Mouse (Mus musculus): ENCODE data around the gene Gm11938. TPM values are rescaled to one million over a fixed set of nuclear protein-coding genes. Genes with fewer than 3 reads are reported as not detected.
"Not testable (repeated sequence)": the region's sequence is repeated elsewhere in the genome, so short reads cannot be mapped to it uniquely, and the experiment has no call there.

Gene Gm11938
- total RNA-seq (2014; rRNA removed) (not detected in 2 replicates), polyA plus RNA-seq (2015; fragmentation: Nextera tagmentation; extraction: Ambion mirVana) (not detected in 2 replicates)

- WGBS = 92% methylated on average over 1 of the region's 1 CpGs
- not testable (repeated sequence) for H3K4me3 ChIP-seq (ENCODE audit: low read depth, low read length); H3K4me1 ChIP-seq (ENCODE audit: insufficient read depth); H3K27me3 ChIP-seq (ENCODE audit: insufficient read depth, low read length); H3K36me3 ChIP-seq (ENCODE audit: insufficient read depth); H3K4me2 ChIP-seq (ENCODE audit: low read depth); H3K9me3 ChIP-seq (ENCODE audit: low read length); DNase-seq; ATAC-seq; H3K9ac ChIP-seq; H3K27ac ChIP-seq (ENCODE audit: low read depth, low read length)
Observed at GRCm38 (mm10) chr11:99603208-99603607, at the start of gene Gm11938. Gene Gm11938, minus strand, starts transcription at chr11:99603308.

GRCm38 (mm10) chr11:99650136-99650535 is 47.0 kb upstream of the Gm11938 start, which contains the start of gene Gm11555:
Gene Gm11555, minus strand, starts transcription at chr11:99650236.
- 87% methylated on average over 2 of the region's 2 CpGs for WGBS
- TF ChIP-seq CTCF (IDR thresholded peaks at IDR 0.05; ENCODE audit: low read depth) = no peak
- no peak for ATAC-seq

GRCm38 (mm10) chr11:99646444-99646843 is 43.3 kb upstream of the Gm11938 start:
- Histone ChIP-seq H3K27me3 (ENCODE audit: insufficient read depth, low read length) (no peaks in the 10 kb centered on the region), H3K36me3 (ENCODE audit: insufficient read depth) (no peaks in the 10 kb centered on the region), H3K9ac (no peak overlapping the region), H3K4me2 (ENCODE audit: low read depth) (no peak overlapping the region), H3K4me1 (ENCODE audit: insufficient read depth) (no peaks in the 10 kb centered on the region), H3K27ac (ENCODE audit: low read depth, low read length) (no peak overlapping the region), H3K9me3 (ENCODE audit: low read length) (no peaks in the 10 kb centered on the region), H3K4me3 (ENCODE audit: low read depth, low read length) (no peak overlapping the region)
- ATAC-seq (no peak), DNase-seq (peak; percentile 17)
- WGBS = 70% methylated on average over 15 of the region's 15 CpGs
- TF ChIP-seq CTCF (IDR thresholded peaks at IDR 0.05; ENCODE audit: low read depth) = no peak

More at GRCm38 (mm10) chr11:99650136-99650535, 47.0 kb upstream of the Gm11938 start, which contains the start of gene Gm11555:
- Histone ChIP-seq H3K4me3 (ENCODE audit: low read depth, low read length) (no peak within 1 kb of the TSS), H3K27ac (ENCODE audit: low read depth, low read length) (no peak within 1 kb of the TSS), H3K9me3 (ENCODE audit: low read length) (no peaks in the 10 kb centered on the region), H3K27me3 (ENCODE audit: insufficient read depth, low read length) (no peaks in the 10 kb centered on the region), H3K36me3 (ENCODE audit: insufficient read depth) (no peaks in the 10 kb centered on the region), H3K4me1 (ENCODE audit: insufficient read depth) (no peaks in the 10 kb centered on the region), H3K9ac (no peak within 1 kb of the TSS), H3K4me2 (ENCODE audit: low read depth) (no peak within 1 kb of the TSS)
- DNase-seq = no peak

- no peak overlapping the region for H3K27ac ChIP-seq (ENCODE audit: low read depth, low read length)
- no peak for ATAC-seq
- H3K36me3 ChIP-seq (ENCODE audit: insufficient read depth) = no peaks in the 10 kb centered on the region
- WGBS = 47% methylated on average over 3 of the region's 3 CpGs
- no peak for TF ChIP-seq CTCF (IDR thresholded peaks at IDR 0.05; ENCODE audit: low read depth)
- H3K4me3 ChIP-seq (ENCODE audit: low read depth, low read length) = no peak overlapping the region
- peak; percentile 63 for DNase-seq
- H3K4me1 ChIP-seq (ENCODE audit: insufficient read depth) = no peaks in the 10 kb centered on the region
- no peaks in the 10 kb centered on the region for H3K27me3 ChIP-seq (ENCODE audit: insufficient read depth, low read length)
- no peak overlapping the region for H3K4me2 ChIP-seq (ENCODE audit: low read depth)
- H3K9me3 ChIP-seq (ENCODE audit: low read length) = no peaks in the 10 kb centered on the region
- no peak overlapping the region for H3K9ac ChIP-seq
Observed at GRCm38 (mm10) chr11:99644351-99644750, 41.2 kb upstream of the Gm11938 start.

- H3K9ac ChIP-seq; H3K4me1 ChIP-seq (ENCODE audit: insufficient read depth); DNase-seq; ATAC-seq; H3K36me3 ChIP-seq (ENCODE audit: insufficient read depth); H3K9me3 ChIP-seq (ENCODE audit: low read length); H3K4me3 ChIP-seq (ENCODE audit: low read depth, low read length); H3K27ac ChIP-seq (ENCODE audit: low read depth, low read length); H3K4me2 ChIP-seq (ENCODE audit: low read depth); H3K27me3 ChIP-seq (ENCODE audit: insufficient read depth, low read length): not testable (repeated sequence)
- WGBS = 84% methylated on average over 9 of the region's 9 CpGs
Observed at GRCm38 (mm10) chr11:99643635-99644139, 40.6 kb upstream of the Gm11938 start, which contains the start of gene Krtap4-7. Gene Krtap4-7, minus strand, starts transcription at chr11:99644089.

- WGBS = 42% methylated on average over 1 of the region's 1 CpGs
- ATAC-seq = no peak
- TF ChIP-seq CTCF (IDR thresholded peaks at IDR 0.05; ENCODE audit: low read depth) = no peak
Observed at GRCm38 (mm10) chr11:99640926-99641325, 37.8 kb upstream of the Gm11938 start.

GRCm38 (mm10) chr11:99637086-99637485 is 34.0 kb upstream of the Gm11938 start:
- Histone ChIP-seq H3K36me3 (ENCODE audit: insufficient read depth) (no peaks in the 10 kb centered on the region), H3K4me2 (ENCODE audit: low read depth) (no peak overlapping the region), H3K9me3 (ENCODE audit: low read length) (no peaks in the 10 kb centered on the region), H3K4me1 (ENCODE audit: insufficient read depth) (no peaks in the 10 kb centered on the region), H3K27ac (ENCODE audit: low read depth, low read length) (no peak overlapping the region), H3K4me3 (ENCODE audit: low read depth, low read length) (no peak overlapping the region), H3K9ac (no peak overlapping the region), H3K27me3 (ENCODE audit: insufficient read depth, low read length) (no peaks in the 10 kb centered on the region)
- WGBS = 62% methylated on average over 1 of the region's 1 CpGs
- TF ChIP-seq CTCF (IDR thresholded peaks at IDR 0.05; ENCODE audit: low read depth) = no peak
- DNase-seq = peak; percentile 43
- no peak for ATAC-seq

More at GRCm38 (mm10) chr11:99640926-99641325, 37.8 kb upstream of the Gm11938 start:
- Histone ChIP-seq H3K36me3 (ENCODE audit: insufficient read depth) (no peaks in the 10 kb centered on the region), H3K9ac (no peak overlapping the region), H3K4me1 (ENCODE audit: insufficient read depth) (no peaks in the 10 kb centered on the region), H3K4me2 (ENCODE audit: low read depth) (no peak overlapping the region), H3K27ac (ENCODE audit: low read depth, low read length) (no peak overlapping the region), H3K27me3 (ENCODE audit: insufficient read depth, low read length) (no peaks in the 10 kb centered on the region), H3K4me3 (ENCODE audit: low read depth, low read length) (no peak overlapping the region), H3K9me3 (ENCODE audit: low read length) (no peaks in the 10 kb centered on the region)
- DNase-seq = no peak

Data from forebrain, postnatal 0 days (tissue).